Mouse (Mus musculus): ENCODE data around the gene Ngf.

DNA sequence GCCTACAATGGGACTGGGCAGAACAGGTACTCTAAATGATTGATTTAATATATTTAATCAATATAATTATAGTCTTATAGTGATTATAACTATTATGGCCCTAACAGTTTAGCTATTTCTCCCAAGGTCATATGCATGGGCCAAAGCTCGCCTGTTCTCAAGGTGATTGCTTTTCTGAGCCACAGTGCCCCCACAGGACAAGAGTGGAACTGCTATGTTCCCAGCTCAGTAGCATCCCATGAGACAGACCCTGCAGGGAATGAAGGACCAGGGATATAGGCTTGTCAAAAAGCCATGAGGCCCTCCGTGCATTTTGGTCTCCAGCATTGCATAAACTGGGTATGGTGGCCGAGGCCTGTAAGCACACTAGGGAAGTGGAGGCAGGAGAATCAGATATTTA lies 3.1 kb upstream of the Ngf start:
- TF ChIP-seq CTCF (IDR thresholded peaks at IDR 0.05 in 2 of 3, conservative IDR thresholded peaks at IDR 0.05 in 1 of 3; ENCODE audit: control insufficient read depth in 1 of 3, insufficient read depth in 1 of 3, low read depth in 2 of 3, low read length in 3 of 3, poor library complexity in 1 of 3, severe bottlenecking in 1 of 3) (peak; percentile 40 to 43 (median 41); a peak in 4 of 6 replicates), RAD21 (IDR thresholded peaks at IDR 0.05; ENCODE audit: low read depth, low read length) (no peak; the same call in 1 of the 2 replicates), ETS1 (IDR thresholded peaks at IDR 0.05; ENCODE audit: low read depth, low read length) (no peak), JUND (IDR thresholded peaks at IDR 0.05; ENCODE audit: low read depth, low read length) (no peak), EP300 (IDR thresholded peaks at IDR 0.05; ENCODE audit: low read depth in 1 of 2, low read length in 2 of 2) (no peak), ZMIZ1 (IDR thresholded peaks at IDR 0.05; ENCODE audit: low read depth, low read length) (no peak), HCFC1 (IDR thresholded peaks at IDR 0.05; ENCODE audit: low read depth, low read length) (no peak), MAFK (IDR thresholded peaks at IDR 0.05; ENCODE audit: borderline replicate concordance, low read depth, low read length) (no peak), CHD2 (IDR thresholded peaks at IDR 0.05; ENCODE audit: low read length) (no peak), TBP (IDR thresholded peaks at IDR 0.05; ENCODE audit: low read depth, low read length) (no peak), MYC (IDR thresholded peaks at IDR 0.05; ENCODE audit: low read depth, low read length) (no peak), MEF2A (IDR thresholded peaks at IDR 0.05; ENCODE audit: extremely low read depth, insufficient replicate concordance, low read depth, low read length, poor library complexity, severe bottlenecking) (no peak)
